In genomic region chr12:108195761-108196160, GRCm38 (mm10) we compare ENCODE assay signal across 19 mouse cellular contexts.
"Had no signal": no experiment of that assay in that cellular context is flagged by ENCODE, and none has a peak within 500 bp of the region (broad histone marks: within the 10 kb centered on the region; RNA-seq: fewer than 3 reads in every experiment).

No protein-coding gene starts in this region.

- H3K27ac ChIP-seq: lung, embryonic 15.5 days; macrophage; midbrain, embryonic 13.5 days; midbrain, embryonic 15.5 days; neural tube, embryonic 12.5 days had no signal

- DNase-seq: lung, adult 2 months; lung, postnatal 14 days; lung, postnatal 36 days; retina, postnatal 1 day; right cerebral cortex, adult 18-20 months; right cerebral cortex, postnatal 25 days; right cerebral cortex, postnatal 4 days; spleen, adult 18-20 months; thymus, adult 18-20 months; thymus, postnatal 14 days; thymus, postnatal 36 days had no signal

- H3K9me3 ChIP-seq: lung, embryonic 15.5 days; megakaryocyte, embryonic 14.5 days; midbrain, embryonic 13.5 days; midbrain, embryonic 15.5 days; neural tube, embryonic 12.5 days had no signal

- ATAC-seq: lung, postnatal 0 days; midbrain, embryonic 13.5 days; midbrain, embryonic 15.5 days had no signal

- H3K27me3 ChIP-seq: lung, embryonic 15.5 days; megakaryocyte, embryonic 14.5 days; midbrain, embryonic 13.5 days; midbrain, embryonic 15.5 days; neural tube, embryonic 12.5 days had no signal

- H3K9ac ChIP-seq: lung, embryonic 15.5 days; midbrain, embryonic 13.5 days; midbrain, embryonic 15.5 days; neural tube, embryonic 12.5 days had no signal

- H3K4me3 ChIP-seq: lung, embryonic 15.5 days; megakaryocyte, embryonic 14.5 days; midbrain, embryonic 13.5 days; midbrain, embryonic 15.5 days; neural tube, embryonic 12.5 days had no signal

- H3K4me1 ChIP-seq: lung, embryonic 15.5 days; midbrain, embryonic 13.5 days; midbrain, embryonic 15.5 days; neural tube, embryonic 12.5 days had no signal

- H3K4me2 ChIP-seq: lung, embryonic 15.5 days; midbrain, embryonic 11.5 days; midbrain, embryonic 13.5 days; midbrain, embryonic 15.5 days; neural tube, embryonic 12.5 days had no signal
